Mouse (Mus musculus) megakaryocyte-erythroid progenitor cell, adult 5-6 weeks (primary cell): ENCODE data around the gene Ebi3. TPM values are rescaled to one million over a fixed set of nuclear protein-coding genes. Genes with fewer than 3 reads are reported as not detected.

Experiments
- ATAC-seq: replicated peaks from 2 replicates; pipeline ENCODE4 v1.8.0; 2016; ENCODE audit warnings: mild to moderate bottlenecking, inconsistent platforms; ENCODE audit not compliant: severe bottlenecking, poor library complexity, low FRiP score, low TSS enrichment
- total RNA-seq, 2 experiments: library from RNA; stranded (forward) in 1 of 2; stranded (reverse) in 1 of 2; fragments of 200-1000, 215-1000 nt in 1 of 2; fragments of >200 nt in 1 of 2; fragmentation: Nextera tagmentation in 1 of 2; gene quantifications; 2 replicates each; pipeline ENCODE4 v1.2.3; 2014 to 2017

Gene Ebi3
- total RNA-seq, 2 experiments from 2014 or later, result 0.47 TPM; not detected in 1

DNA sequence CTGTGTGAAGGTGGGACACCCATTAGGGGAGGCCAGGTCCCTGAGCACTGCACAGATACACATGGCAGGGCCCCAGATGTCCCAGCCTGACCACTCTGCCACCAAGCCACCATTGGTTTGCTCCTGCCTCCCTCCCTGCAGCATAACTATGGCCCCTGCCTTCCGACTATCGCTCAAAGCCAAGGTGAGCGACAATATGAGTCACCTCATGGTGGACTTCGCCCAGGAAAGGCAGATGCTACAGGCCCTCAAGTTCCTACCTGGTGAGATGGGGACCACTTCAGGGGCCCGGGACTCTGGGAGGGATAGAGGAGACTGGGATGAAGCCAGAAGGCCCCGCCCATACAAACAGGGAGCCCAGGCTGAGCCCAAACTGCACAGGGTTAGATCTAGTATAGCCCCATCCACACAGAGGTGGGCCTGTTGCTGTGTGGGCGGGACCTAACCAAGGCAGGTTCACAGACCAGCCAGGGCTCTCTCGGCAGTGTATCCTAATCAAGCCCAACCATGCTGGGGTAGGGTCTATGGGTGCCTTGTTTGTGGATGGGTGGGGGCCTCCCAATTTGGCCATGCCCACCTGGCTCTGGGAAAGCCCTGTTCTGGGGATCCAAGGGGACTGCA is 37.9 kb downstream of the Ebi3 start:
- 0 out of 2 replicates have a peak, but pooled peaks have one; percentile 22 for ATAC-seq

DNA sequence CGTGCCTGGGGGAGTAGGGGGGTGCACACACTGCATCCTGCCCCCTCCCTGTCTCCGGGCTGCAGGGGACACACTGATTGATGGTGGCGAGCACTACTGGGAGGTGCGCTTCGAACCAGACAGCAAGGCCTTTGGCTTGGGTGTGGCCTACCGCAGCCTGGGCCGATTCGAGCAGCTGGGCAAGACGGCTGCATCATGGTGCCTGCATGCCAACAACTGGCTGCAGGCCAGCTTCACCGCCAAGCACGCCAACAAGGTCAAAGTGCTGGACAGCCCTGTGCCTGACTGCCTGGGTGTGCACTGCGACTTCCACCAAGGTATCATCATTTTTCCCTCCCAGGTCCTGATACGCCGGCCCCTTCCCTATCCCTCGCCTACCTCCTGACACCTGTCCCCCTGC is 43.6 kb downstream of the Ebi3 start:
- no peak for ATAC-seq

- no peak for ATAC-seq
Observed at GRCm38 (mm10) chr17:55999794-56000499, 47.5 kb downstream of the Ebi3 start.

- ATAC-seq, result no peak
Observed at GRCm38 (mm10) chr17:56003000-56003399, 50.6 kb downstream of the Ebi3 start.

GRCm38 (mm10) chr17:56005415-56006061 is 53.1 kb downstream of the Ebi3 start, which contains the start of the genes Stap2 and Mpnd:
Gene Stap2 (minus strand): TSS chr17:56005584.
Gene Mpnd (plus strand): TSS chr17:56005711.
- ATAC-seq, result no peak

Other genes with a start within 250 kb of the Ebi3 start
- 43.1 and 50.2 TPM in 2 replicates for gene Pot1b, start 240.0 kb upstream of the Ebi3 start, total RNA-seq (2014; fragmentation: Nextera tagmentation)
- 21.0 and 26.9 TPM in 2 replicates for gene Pot1b, start 240.0 kb upstream of the Ebi3 start, total RNA-seq (2017)
- not detected in 2 replicates for gene Adgre4, start 202.7 kb upstream of the Ebi3 start, total RNA-seq (2014; fragmentation: Nextera tagmentation)
- gene Adgre4, start 202.7 kb upstream of the Ebi3 start, total RNA-seq (2017), result 0.56 TPM in 1 of 2 replicates, not detected in the other
- gene Zfp119a, start 73.7 kb upstream of the Ebi3 start, total RNA-seq (2014; fragmentation: Nextera tagmentation), result 2.2 and 4.2 TPM in 2 replicates
- gene Zfp119a, start 73.7 kb upstream of the Ebi3 start, total RNA-seq (2017), result 3.9 and 7.0 TPM in 2 replicates
- 14.4 and 15.0 TPM in 2 replicates for gene Zfp959, start 60.5 kb upstream of the Ebi3 start, total RNA-seq (2014; fragmentation: Nextera tagmentation)
- gene Zfp959, start 60.5 kb upstream of the Ebi3 start, total RNA-seq (2017), result 10.5 and 13.4 TPM in 2 replicates
- gene Zfp119b, start 3.1 kb upstream of the Ebi3 start, total RNA-seq (2014; fragmentation: Nextera tagmentation), result 2.0 and 4.8 TPM in 2 replicates
- 1.2 and 10.3 TPM in 2 replicates for gene Zfp119b, start 3.1 kb upstream of the Ebi3 start, total RNA-seq (2017)
- 11.2 and 18.7 TPM in 2 replicates for gene Yju2, start 6.5 kb downstream of the Ebi3 start, total RNA-seq (2014; fragmentation: Nextera tagmentation)
- gene Yju2, start 6.5 kb downstream of the Ebi3 start, total RNA-seq (2017), result 17.1 and 25.5 TPM in 2 replicates
- gene Shd, start 17.8 kb downstream of the Ebi3 start, total RNA-seq (2014; fragmentation: Nextera tagmentation), result not detected in 2 replicates
- gene Shd, start 17.8 kb downstream of the Ebi3 start, total RNA-seq (2017), result not detected in 2 replicates
- not detected in 2 replicates for gene Fsd1, start 33.9 kb downstream of the Ebi3 start, total RNA-seq (2014; fragmentation: Nextera tagmentation)
- not detected in 2 replicates for gene Fsd1, start 33.9 kb downstream of the Ebi3 start, total RNA-seq (2017)
- gene Stap2, start 52.9 kb downstream of the Ebi3 start, total RNA-seq (2014; fragmentation: Nextera tagmentation), result not detected in 2 replicates
- not detected in 2 replicates for gene Stap2, start 52.9 kb downstream of the Ebi3 start, total RNA-seq (2017)
- gene Mpnd, start 53.1 kb downstream of the Ebi3 start, total RNA-seq (2014; fragmentation: Nextera tagmentation), result 5.4 and 12.1 TPM in 2 replicates
- gene Mpnd, start 53.1 kb downstream of the Ebi3 start, total RNA-seq (2017), result 2.1 and 6.2 TPM in 2 replicates
- gene Sh3gl1, start 84.0 kb downstream of the Ebi3 start, total RNA-seq (2014; fragmentation: Nextera tagmentation), result 25.2 and 35.7 TPM in 2 replicates
- gene Sh3gl1, start 84.0 kb downstream of the Ebi3 start, total RNA-seq (2017), result 13.6 and 22.1 TPM in 2 replicates
- 46.9 and 47.7 TPM in 2 replicates for gene Chaf1a, start 87.8 kb downstream of the Ebi3 start, total RNA-seq (2014; fragmentation: Nextera tagmentation)
- 34.5 and 37.5 TPM in 2 replicates for gene Chaf1a, start 87.8 kb downstream of the Ebi3 start, total RNA-seq (2017)
- 16.3 and 21.1 TPM in 2 replicates for gene Ubxn6, start 122.4 kb downstream of the Ebi3 start, total RNA-seq (2014; fragmentation: Nextera tagmentation)
- gene Ubxn6, start 122.4 kb downstream of the Ebi3 start, total RNA-seq (2017), result 13.2 and 29.1 TPM in 2 replicates
- 84.1 and 100 TPM in 2 replicates for gene Hdgfl2, start 127.0 kb downstream of the Ebi3 start, total RNA-seq (2014; fragmentation: Nextera tagmentation)
- gene Hdgfl2, start 127.0 kb downstream of the Ebi3 start, total RNA-seq (2017), result 70.9 and 103 TPM in 2 replicates
- gene Plin4, start 157.2 kb downstream of the Ebi3 start, total RNA-seq (2014; fragmentation: Nextera tagmentation), result not detected in 2 replicates
- gene Plin4, start 157.2 kb downstream of the Ebi3 start, total RNA-seq (2017), result not detected in 2 replicates
- not detected in 2 replicates for gene Plin5, start 165.0 kb downstream of the Ebi3 start, total RNA-seq (2014; fragmentation: Nextera tagmentation)
- gene Plin5, start 165.0 kb downstream of the Ebi3 start, total RNA-seq (2017), result 0.23 TPM in 1 of 2 replicates, not detected in the other
- gene Lrg1, start 169.4 kb downstream of the Ebi3 start, total RNA-seq (2014; fragmentation: Nextera tagmentation), result 1.8 TPM in 1 of 2 replicates, not detected in the other
- gene Lrg1, start 169.4 kb downstream of the Ebi3 start, total RNA-seq (2017), result 2.1 TPM in 1 of 2 replicates, not detected in the other
- gene Sema6b, start 187.7 kb downstream of the Ebi3 start, total RNA-seq (2014; fragmentation: Nextera tagmentation), result 0.24 TPM in 1 of 2 replicates, not detected in the other
- gene Sema6b, start 187.7 kb downstream of the Ebi3 start, total RNA-seq (2017), result 0.42 TPM in 1 of 2 replicates, not detected in the other
- gene Tnfaip8l1, start 209.8 kb downstream of the Ebi3 start, total RNA-seq (2014; fragmentation: Nextera tagmentation), result 0.76 and 1.6 TPM in 2 replicates
- not detected in 2 replicates for gene Tnfaip8l1, start 209.8 kb downstream of the Ebi3 start, total RNA-seq (2017)
- 28.7 and 59.7 TPM in 2 replicates for gene Mydgf, start 231.3 kb downstream of the Ebi3 start, total RNA-seq (2014; fragmentation: Nextera tagmentation)
- 21.5 and 25.3 TPM in 2 replicates for gene Mydgf, start 231.3 kb downstream of the Ebi3 start, total RNA-seq (2017)